Mouse (Mus musculus): ENCODE data around the gene Pde1a. TPM values are rescaled to one million over a fixed set of nuclear protein-coding genes. Genes with fewer than 3 reads are reported as not detected.

The Pde1a gene
- 0.46 and 0.70 TPM in 2 replicates for polyA plus RNA-seq (2016; fragmentation: Nextera tagmentation; extraction: Ambion mirVana)

GRCm38 (mm10) chr2:80128861-80129698, at the start of gene Pde1a:
TSS of gene Pde1a (minus strand) at chr2:80129458.
- H3K9me3 ChIP-seq (replicated peaks) = no peaks in the 10 kb centered on the region
- H3K4me1 ChIP-seq = peaks cover 30% of the 10 kb centered on the region
- 26% methylated on average over 21 of the region's 21 CpGs for WGBS
- H3K36me3 ChIP-seq = no peaks in the 10 kb centered on the region
- H3K4me3 ChIP-seq = peak within 1 kb of the TSS; percentile 47
- H3K27me3 ChIP-seq (ENCODE audit: low read depth, poor library complexity, severe bottlenecking) = no peaks in the 10 kb centered on the region
- DNase-seq (ENCODE audit: low spot score) = peak; percentile 26
- H3K27ac ChIP-seq (replicated peaks) = peak within 1 kb of the TSS; percentile 64

DNA sequence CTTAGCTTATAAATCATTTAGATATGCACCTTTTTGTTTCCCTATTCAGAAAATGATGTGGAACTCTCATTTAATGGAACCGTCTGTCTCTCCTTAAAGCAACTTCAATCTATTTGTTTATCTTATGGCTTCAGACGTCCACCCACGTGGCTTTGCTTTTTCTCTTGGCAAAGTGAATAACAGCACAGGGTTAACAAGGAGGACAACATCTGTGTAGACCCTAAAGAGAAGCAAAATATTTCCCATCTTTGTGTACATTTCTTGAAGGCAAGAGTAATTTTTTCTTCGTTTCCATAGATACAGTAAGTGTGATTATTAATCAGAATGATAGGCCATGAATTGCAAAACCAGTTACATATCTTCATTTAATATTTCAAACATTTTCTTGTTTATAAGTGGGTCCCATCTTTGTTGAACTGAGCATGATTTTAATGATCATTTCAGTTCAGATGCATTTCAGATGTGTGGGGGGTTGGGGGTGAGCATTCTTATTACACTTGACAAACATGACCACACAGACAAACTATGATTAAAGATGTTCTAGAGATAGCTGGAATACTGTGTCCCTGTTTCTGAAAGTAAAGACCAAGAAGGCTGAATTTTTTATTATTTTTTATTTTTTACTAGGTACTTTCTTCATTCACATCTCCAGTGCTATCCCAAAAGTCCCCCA, 49.5 kb upstream of the Pde1a start:
- H3K27me3 ChIP-seq (ENCODE audit: low read depth, poor library complexity, severe bottlenecking) = no peaks in the 10 kb centered on the region
- no peaks in the 10 kb centered on the region for H3K4me1 ChIP-seq
- H3K9me3 ChIP-seq (replicated peaks) = no peaks in the 10 kb centered on the region
- H3K36me3 ChIP-seq = no peaks in the 10 kb centered on the region
- no peak for DNase-seq (ENCODE audit: low spot score)
- H3K27ac ChIP-seq (replicated peaks) = no peak overlapping the region
- H3K4me3 ChIP-seq = no peak overlapping the region
- WGBS = 80% methylated on average over 4 of the region's 4 CpGs

DNA sequence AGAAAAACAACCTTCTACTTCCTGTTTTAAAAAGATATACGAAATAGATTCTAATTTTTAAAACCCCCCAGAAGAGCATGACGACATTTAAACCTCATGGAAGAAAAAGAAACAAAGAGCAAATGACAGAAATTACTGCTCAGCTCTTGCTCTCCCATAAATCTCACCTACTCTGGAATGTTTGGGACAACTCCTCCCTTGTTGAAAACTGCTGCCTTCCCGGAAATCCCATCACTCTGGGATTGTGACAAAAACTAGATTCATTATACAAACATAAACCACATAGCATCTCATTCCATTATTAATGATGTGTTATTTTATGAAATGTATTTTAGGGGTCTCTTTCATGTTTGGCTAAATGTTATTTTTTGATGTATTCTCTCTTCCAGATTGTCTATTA, 48.9 kb upstream of the Pde1a start:
- H3K27ac ChIP-seq (replicated peaks) = no peak overlapping the region
- no peaks in the 10 kb centered on the region for H3K27me3 ChIP-seq (ENCODE audit: low read depth, poor library complexity, severe bottlenecking)
- no peaks in the 10 kb centered on the region for H3K36me3 ChIP-seq
- no peak overlapping the region for H3K4me3 ChIP-seq
- DNase-seq (ENCODE audit: low spot score) = no peak
- H3K9me3 ChIP-seq (replicated peaks) = no peaks in the 10 kb centered on the region
- no peaks in the 10 kb centered on the region for H3K4me1 ChIP-seq
- WGBS = 86% methylated on average over 3 of the region's 3 CpGs

GRCm38 (mm10) chr2:80168103-80168502, 38.8 kb upstream of the Pde1a start:
- Histone ChIP-seq H3K4me3 (no peak overlapping the region), H3K4me1 (no peaks in the 10 kb centered on the region), H3K9me3 (replicated peaks) (no peaks in the 10 kb centered on the region), H3K36me3 (no peaks in the 10 kb centered on the region), H3K27me3 (ENCODE audit: low read depth, poor library complexity, severe bottlenecking) (no peaks in the 10 kb centered on the region), H3K27ac (replicated peaks) (no peak overlapping the region)
- WGBS = 80% methylated on average over 1 of the region's 1 CpGs
- no peak for DNase-seq (ENCODE audit: low spot score)

GRCm38 (mm10) chr2:80158784-80159183, 29.5 kb upstream of the Pde1a start:
- WGBS = 90% methylated on average over 2 of the region's 2 CpGs
- H3K4me1 ChIP-seq = no peaks in the 10 kb centered on the region
- no peak overlapping the region for H3K27ac ChIP-seq (replicated peaks)
- DNase-seq (ENCODE audit: low spot score) = no peak
- H3K4me3 ChIP-seq = no peak overlapping the region
- no peaks in the 10 kb centered on the region for H3K36me3 ChIP-seq
- no peaks in the 10 kb centered on the region for H3K27me3 ChIP-seq (ENCODE audit: low read depth, poor library complexity, severe bottlenecking)
- no peaks in the 10 kb centered on the region for H3K9me3 ChIP-seq (replicated peaks)

DNA sequence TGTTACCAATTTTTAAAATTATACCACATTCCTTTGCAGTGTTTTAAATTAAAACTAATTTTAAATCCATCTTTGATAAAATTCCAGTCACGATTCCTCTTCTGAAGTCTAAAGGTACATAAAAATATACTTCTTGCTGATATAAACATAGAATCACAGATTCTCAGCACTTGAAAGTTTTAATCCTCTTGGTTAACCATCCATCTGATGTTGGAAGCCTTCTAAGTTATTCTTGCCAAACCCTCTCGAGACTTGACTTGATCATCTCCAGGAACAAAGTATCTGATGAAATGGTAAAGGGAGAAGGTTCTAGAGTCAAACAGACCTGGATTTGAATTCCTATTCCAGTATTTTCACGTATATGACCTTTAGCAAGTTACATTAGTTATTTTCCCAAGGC, 28.9 kb upstream of the Pde1a start:
- Histone ChIP-seq H3K4me1 (no peaks in the 10 kb centered on the region), H3K36me3 (no peaks in the 10 kb centered on the region), H3K27me3 (ENCODE audit: low read depth, poor library complexity, severe bottlenecking) (no peaks in the 10 kb centered on the region), H3K9me3 (replicated peaks) (no peaks in the 10 kb centered on the region), H3K4me3 (no peak overlapping the region), H3K27ac (replicated peaks) (no peak overlapping the region)
- DNase-seq (ENCODE audit: low spot score) = no peak
- 84% methylated on average over 3 of the region's 3 CpGs for WGBS

DNA sequence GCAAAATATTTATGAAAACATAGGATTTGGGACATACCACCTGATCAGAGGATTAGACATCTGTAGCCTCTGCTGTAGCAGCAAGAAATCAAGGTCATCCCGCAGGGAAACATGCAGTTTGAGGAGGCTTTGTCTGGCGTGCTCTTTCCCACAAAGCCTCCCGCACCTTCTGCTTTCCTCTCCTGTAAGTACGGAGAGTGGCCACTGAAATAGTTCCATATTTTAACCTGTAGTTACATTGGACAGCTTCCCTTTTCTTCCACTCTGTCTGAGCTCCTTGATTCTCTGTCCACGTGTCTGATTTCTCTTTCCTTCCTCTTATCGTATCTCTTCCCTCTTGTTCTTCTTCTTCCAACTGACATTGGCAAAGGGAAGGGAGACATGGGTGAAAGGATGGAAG, 20.8 kb upstream of the Pde1a start:
- H3K4me3 ChIP-seq = no peak overlapping the region
- H3K9me3 ChIP-seq (replicated peaks) = no peaks in the 10 kb centered on the region
- WGBS = 88% methylated on average over 6 of the region's 6 CpGs
- H3K27ac ChIP-seq (replicated peaks) = no peak overlapping the region
- H3K36me3 ChIP-seq = no peaks in the 10 kb centered on the region
- no peak for DNase-seq (ENCODE audit: low spot score)
- no peaks in the 10 kb centered on the region for H3K27me3 ChIP-seq (ENCODE audit: low read depth, poor library complexity, severe bottlenecking)
- H3K4me1 ChIP-seq = no peaks in the 10 kb centered on the region

GRCm38 (mm10) chr2:80149332-80149731, 20.1 kb upstream of the Pde1a start:
- no peaks in the 10 kb centered on the region for H3K9me3 ChIP-seq (replicated peaks)
- H3K27ac ChIP-seq (replicated peaks) = no peak overlapping the region
- DNase-seq (ENCODE audit: low spot score) = no peak
- H3K36me3 ChIP-seq = no peaks in the 10 kb centered on the region
- no peaks in the 10 kb centered on the region for H3K4me1 ChIP-seq
- WGBS = 86% methylated on average over 3 of the region's 3 CpGs
- no peak overlapping the region for H3K4me3 ChIP-seq
- no peaks in the 10 kb centered on the region for H3K27me3 ChIP-seq (ENCODE audit: low read depth, poor library complexity, severe bottlenecking)

- Histone ChIP-seq H3K9me3 (replicated peaks) (no peaks in the 10 kb centered on the region), H3K36me3 (no peaks in the 10 kb centered on the region), H3K4me3 (no peak overlapping the region), H3K27me3 (ENCODE audit: low read depth, poor library complexity, severe bottlenecking) (no peaks in the 10 kb centered on the region), H3K4me1 (no peaks in the 10 kb centered on the region), H3K27ac (replicated peaks) (no peak overlapping the region)
- WGBS = 85% methylated on average over 3 of the region's 3 CpGs
- no peak for DNase-seq (ENCODE audit: low spot score)
Measured at GRCm38 (mm10) chr2:80135076-80135475, 5.8 kb upstream of the Pde1a start.

DNA sequence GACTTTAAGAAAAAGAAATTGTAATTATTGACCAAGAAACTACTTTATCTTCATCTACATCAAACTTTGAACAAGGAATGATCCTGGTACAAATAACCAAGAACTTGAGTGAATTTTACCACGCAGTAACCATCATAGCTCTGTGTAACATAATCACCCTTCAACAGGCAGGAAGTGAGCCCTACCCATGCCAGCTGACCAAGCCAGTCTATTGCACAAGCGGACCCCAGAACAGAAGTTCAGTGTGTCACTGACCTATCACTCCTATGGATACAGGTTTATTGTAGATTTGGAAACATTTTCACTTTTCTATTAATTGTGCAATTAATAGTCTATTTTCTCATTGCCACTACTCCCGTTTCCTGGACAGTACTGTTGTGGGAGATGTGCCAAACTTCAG, 3.4 kb upstream of the Pde1a start:
- no peaks in the 10 kb centered on the region for H3K36me3 ChIP-seq
- no peak for DNase-seq (ENCODE audit: low spot score)
- H3K27me3 ChIP-seq (ENCODE audit: low read depth, poor library complexity, severe bottlenecking) = no peaks in the 10 kb centered on the region
- H3K9me3 ChIP-seq (replicated peaks) = no peaks in the 10 kb centered on the region
- no peak overlapping the region for H3K4me3 ChIP-seq
- H3K27ac ChIP-seq (replicated peaks) = no peak overlapping the region
- peaks cover 16% of the 10 kb centered on the region for H3K4me1 ChIP-seq
- 90% methylated on average over 3 of the region's 3 CpGs for WGBS

DNA sequence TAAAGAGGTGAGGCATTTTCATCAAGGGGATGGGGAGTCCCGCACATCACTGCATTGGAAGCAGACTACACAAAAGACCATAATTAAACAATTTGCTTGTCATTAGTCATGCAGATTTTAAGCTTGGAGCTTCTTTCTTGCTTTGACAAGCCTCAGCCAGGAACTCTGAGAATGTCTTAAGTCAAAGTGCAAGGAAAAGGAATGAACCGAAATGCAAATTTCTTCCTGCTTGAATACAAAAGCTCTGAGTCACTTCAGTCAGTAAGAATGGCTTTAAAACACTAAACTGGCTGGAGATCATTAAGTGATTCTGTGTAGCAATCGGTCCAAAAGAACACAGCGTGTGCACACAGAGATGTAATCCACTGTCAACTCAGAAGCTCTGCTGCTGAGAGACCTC, 2.6 kb downstream of the Pde1a start:
- no peak for DNase-seq (ENCODE audit: low spot score)
- H3K27ac ChIP-seq (replicated peaks) = no peak overlapping the region
- WGBS = 17% methylated on average over 4 of the region's 4 CpGs
- no peaks in the 10 kb centered on the region for H3K36me3 ChIP-seq
- H3K4me3 ChIP-seq = no peak overlapping the region
- no peaks in the 10 kb centered on the region for H3K9me3 ChIP-seq (replicated peaks)
- no peaks in the 10 kb centered on the region for H3K27me3 ChIP-seq (ENCODE audit: low read depth, poor library complexity, severe bottlenecking)
- H3K4me1 ChIP-seq = peaks cover 30% of the 10 kb centered on the region

DNA sequence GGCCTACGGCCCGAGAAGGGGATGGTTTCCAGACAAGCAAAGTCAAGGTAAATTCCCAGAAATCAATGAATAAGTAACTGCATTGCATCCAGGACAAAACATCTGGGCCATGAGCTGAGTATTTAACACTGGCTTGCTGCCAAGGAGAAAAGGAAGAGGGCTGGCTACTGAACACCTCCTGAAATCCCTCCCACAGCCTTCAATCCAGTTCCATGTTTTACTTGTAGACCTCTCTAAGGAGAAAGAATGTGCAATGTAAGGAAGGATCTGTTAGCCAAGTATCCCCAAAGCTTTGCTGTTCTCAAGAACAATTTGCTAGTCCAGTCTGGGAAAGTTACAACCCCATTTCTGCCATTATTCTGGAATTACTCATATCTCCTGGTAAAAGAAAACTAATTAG, 42.4 kb downstream of the Pde1a start:
- no peak overlapping the region for H3K27ac ChIP-seq (replicated peaks)
- no peak for DNase-seq (ENCODE audit: low spot score)
- no peaks in the 10 kb centered on the region for H3K9me3 ChIP-seq (replicated peaks)
- no peaks in the 10 kb centered on the region for H3K27me3 ChIP-seq (ENCODE audit: low read depth, poor library complexity, severe bottlenecking)
- no peaks in the 10 kb centered on the region for H3K36me3 ChIP-seq
- 83% methylated on average over 2 of the region's 2 CpGs for WGBS
- no peaks in the 10 kb centered on the region for H3K4me1 ChIP-seq
- H3K4me3 ChIP-seq = no peak overlapping the region

- 90% methylated on average over 9 of the region's 9 CpGs for WGBS
- no peak overlapping the region for H3K4me3 ChIP-seq
- H3K27me3 ChIP-seq (ENCODE audit: low read depth, poor library complexity, severe bottlenecking) = no peaks in the 10 kb centered on the region
- no peaks in the 10 kb centered on the region for H3K36me3 ChIP-seq
- no peaks in the 10 kb centered on the region for H3K9me3 ChIP-seq (replicated peaks)
- no peak for DNase-seq (ENCODE audit: low spot score)
- H3K27ac ChIP-seq (replicated peaks) = no peak overlapping the region
- H3K4me1 ChIP-seq = no peaks in the 10 kb centered on the region
Measured at GRCm38 (mm10) chr2:80080090-80080821, 49.0 kb downstream of the Pde1a start.
